Mouse (Mus musculus): ENCODE data around the gene 4933427D14Rik.

DNA sequence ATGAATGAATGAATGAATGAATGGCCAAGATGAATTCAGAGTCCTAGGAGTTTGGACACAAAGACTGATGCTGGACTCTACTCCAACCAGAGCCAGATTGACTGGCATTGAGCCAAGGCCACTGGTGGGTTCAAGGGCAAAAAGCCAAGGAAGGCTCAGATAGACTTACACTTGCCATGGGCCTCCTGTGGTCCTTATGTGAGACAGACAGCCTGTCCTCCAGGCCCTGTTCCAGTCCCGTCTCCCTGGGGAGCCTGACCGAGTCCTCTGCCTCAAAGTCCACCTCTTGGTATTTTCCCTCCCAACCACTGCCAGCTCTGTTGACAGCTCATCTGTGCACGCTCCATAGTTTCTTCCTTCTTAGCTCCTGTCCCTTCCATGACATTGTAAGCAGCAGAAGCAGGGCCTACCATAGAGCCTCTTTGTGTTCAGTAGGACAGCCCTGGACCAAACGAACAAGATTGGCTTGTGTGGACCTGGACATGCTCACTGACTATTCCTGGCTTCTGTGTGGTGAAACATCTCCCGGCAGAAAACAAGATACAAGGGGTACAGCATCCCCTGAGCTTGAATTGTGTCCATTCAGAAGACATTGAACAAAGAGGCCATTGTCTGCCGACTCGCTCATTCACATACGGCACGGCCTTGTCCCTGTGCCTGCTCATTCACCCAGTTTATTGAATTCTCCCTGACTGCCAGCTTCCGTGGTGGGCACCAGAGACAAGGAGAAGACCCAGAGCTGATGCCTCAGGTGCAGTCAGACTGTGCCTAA is 18.9 kb upstream of the 4933427D14Rik start:
- TF ChIP-seq CTCF (IDR thresholded peaks at IDR 0.05; ENCODE audit: low read depth, low read length) (no peak), TAL1 (conservative IDR thresholded peaks at IDR 0.05; ENCODE audit: low read depth, low read length) (no peak)

All from G1E (cell line).